Mouse (Mus musculus) left cerebral cortex, adult 11 months (tissue): Measurements from ENCODE around the gene Fndc8.

Experiments used
- DNase-seq: peaks from one replicate; pipeline ENCODE4 v3.0.0; 2022; ENCODE audit warnings: low spot score

Gene Fndc8

GRCm38 (mm10) chr11:82869506-82870172 is 22.3 kb upstream of the Fndc8 start:
- no peak for DNase-seq

DNA sequence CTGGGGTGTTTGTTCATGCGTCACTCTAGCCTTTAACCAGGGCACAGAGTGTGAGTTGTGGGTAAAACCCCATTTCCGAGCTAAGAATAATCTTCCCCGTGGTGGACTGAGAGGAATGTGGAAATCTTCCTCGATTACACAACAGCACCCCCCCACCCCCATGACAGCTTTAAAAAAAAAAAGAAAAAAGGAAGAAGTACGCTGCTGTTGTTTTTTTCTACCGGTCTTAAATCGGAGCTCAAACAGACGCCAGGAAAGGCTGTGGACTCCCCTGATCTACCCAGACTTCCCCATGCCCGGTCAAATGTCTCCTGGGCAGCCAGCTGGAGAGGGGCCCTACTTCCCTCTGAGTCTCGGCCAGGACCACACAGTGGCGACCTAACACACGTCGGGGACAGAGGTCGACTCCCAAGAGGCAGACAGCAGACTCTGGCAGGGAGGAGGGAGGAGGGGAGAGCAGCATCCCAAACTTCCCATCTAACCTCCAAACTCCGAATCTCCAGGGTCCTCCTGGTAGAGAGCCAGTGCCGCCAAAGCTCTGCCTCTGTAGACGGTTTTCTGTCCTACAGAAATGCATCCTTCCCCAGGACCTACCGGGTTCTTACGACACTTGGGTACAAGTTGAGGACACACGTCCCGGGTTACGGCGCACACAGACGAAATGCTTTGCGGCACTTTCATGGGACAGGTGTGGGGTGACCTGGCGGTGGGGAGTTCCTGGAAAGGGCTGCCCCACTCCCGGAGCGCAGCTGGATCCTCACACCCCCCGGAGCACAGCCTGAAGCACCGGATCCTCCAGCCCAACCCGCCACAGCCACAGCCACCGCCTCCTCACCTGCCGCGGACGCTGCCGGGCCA is 21.5 kb upstream of the Fndc8 start:
- DNase-seq: no peak

GRCm38 (mm10) chr11:82871031-82871446 is 20.9 kb upstream of the Fndc8 start, which contains the start of gene Rffl:
TSS of gene Rffl (minus strand) at chr11:82871210.
- DNase-seq: peak; percentile 89

GRCm38 (mm10) chr11:82874924-82875323 is 17.0 kb upstream of the Fndc8 start:
- DNase-seq: no peak

GRCm38 (mm10) chr11:82875631-82876030 is 16.3 kb upstream of the Fndc8 start:
- no peak for DNase-seq

GRCm38 (mm10) chr11:82877726-82878344 is 14.1 kb upstream of the Fndc8 start:
- DNase-seq: no peak

DNA sequence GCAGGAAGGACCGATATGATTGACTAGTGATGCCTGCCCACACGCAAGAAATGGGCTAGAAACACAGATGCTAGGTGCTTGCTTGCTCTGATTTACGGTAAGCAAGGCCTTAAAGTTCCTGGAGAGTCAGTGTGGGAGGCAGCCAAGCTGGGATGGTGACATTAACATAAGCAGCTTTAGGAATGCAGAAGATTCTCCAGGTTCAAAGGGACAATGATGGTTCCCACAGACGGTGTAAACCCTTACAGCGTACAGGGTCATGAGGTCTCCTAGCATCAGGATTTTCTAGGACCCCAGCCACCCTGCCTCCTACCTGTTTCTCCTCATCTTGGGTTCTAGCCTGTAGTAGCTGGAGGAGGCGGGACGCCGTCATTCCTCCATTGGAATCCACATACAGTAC is 8.7 kb upstream of the Fndc8 start:
- DNase-seq: no peak

DNA sequence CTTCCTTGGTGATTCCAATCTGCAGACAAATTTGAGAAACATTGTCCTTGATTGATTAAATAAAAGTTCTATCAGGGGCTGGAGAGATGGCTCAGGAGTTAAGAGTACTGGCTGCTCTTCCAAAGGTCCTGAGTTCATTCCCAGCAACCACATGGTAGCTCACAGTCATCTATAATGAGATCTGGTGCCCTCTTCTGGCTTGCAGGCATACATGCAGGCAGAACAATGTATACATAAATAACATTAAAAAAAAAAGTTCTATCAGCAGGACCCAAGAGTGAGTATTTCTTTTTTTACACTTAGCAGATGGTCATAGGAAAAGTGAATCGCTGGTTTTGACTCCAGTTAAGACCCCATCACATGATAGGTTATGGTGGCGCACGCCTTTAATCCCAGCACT is 5.4 kb upstream of the Fndc8 start:
- DNase-seq: no peak

GRCm38 (mm10) chr11:82888491-82888946 is 3.4 kb upstream of the Fndc8 start:
- DNase-seq: no peak

- no peak for DNase-seq
Observed at GRCm38 (mm10) chr11:82889524-82890341, 2.2 kb upstream of the Fndc8 start.

- peak; percentile 87 for DNase-seq
Observed at GRCm38 (mm10) chr11:82890342-82890762, 1.6 kb upstream of the Fndc8 start, which contains the start of gene Rad51d. TSS of gene Rad51d (minus strand) at chr11:82890614.

- no peak for DNase-seq
Observed at GRCm38 (mm10) chr11:82897478-82897877, 5.6 kb downstream of the Fndc8 start.

GRCm38 (mm10) chr11:82899720-82900119 is 7.8 kb downstream of the Fndc8 start:
- DNase-seq: no peak

DNA sequence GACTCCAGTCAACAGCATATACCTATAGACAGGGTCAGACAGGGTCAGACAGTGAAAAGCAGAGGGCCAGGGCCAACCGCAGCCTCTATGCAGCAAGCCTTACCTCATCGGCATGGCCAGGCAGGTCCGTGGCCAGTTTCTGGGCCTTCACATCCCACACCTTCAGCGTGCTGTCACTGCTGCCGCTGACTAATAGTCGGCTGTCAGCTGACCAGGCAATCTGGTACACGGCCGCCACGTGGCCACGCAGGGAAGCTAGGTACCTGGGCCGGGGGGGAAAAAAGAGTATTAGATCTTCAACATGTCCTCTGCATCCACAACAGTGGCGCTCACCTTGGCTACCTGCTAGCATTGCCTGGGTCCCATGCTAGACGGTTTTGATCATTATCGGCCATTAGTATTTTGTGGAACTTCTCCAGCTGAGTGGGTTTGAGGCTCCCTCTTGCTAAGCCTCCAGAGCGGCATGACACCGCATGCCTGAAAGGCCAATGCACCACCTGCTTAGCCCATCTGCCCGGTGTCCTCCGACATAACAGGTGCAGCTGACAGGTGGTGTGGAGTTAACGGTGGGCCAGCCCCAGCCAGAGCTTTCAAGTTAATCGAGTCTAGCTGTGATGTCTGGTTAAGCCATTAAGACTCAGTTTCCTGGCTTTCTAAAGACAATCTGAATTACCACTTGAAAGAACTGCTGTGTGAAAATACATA is 9.8 kb downstream of the Fndc8 start:
- no peak for DNase-seq

- no peak for DNase-seq
Observed at GRCm38 (mm10) chr11:82904952-82905351, 13.0 kb downstream of the Fndc8 start.

- no peak for DNase-seq
Observed at GRCm38 (mm10) chr11:82905816-82906215, 13.9 kb downstream of the Fndc8 start.

GRCm38 (mm10) chr11:82907651-82908607 is 16.0 kb downstream of the Fndc8 start, which contains the start of gene Nle1:
TSS of gene Nle1 (minus strand) at chr11:82908411.
- DNase-seq: peak; percentile 78

- no peak for DNase-seq
Observed at GRCm38 (mm10) chr11:82908608-82908989, 16.7 kb downstream of the Fndc8 start.

DNA sequence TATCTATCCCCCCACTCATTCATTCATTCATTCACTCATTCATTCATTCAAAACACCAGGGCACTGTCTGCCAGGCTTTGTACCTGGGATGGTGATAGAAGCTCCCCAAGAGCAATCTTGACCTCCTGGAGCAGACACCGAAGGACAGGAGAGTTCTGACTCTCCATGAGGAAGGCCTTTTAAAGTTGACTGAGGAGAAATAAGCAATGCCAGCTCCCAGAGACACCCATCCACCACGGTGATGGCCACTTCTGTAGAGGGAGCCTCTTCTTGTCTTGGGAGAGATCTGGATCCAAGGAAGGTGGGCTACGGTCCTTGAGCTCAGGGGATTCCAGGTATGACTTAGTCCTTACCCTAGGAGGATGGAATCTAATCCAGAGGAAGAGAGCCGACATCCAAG is 18.3 kb downstream of the Fndc8 start, which contains the start of gene Unc45b:
TSS of gene Unc45b (plus strand) at position 301 of the 400 bp plus-strand sequence.
- no peak for DNase-seq
